Mouse (Mus musculus) G1E (cell line): ENCODE measurements around the gene Kcnq1.

Experiments
- CTCF ChIP-seq: IDR thresholded peaks from 2 replicates; pipeline ENCODE4 v1.5.1; 2012; ENCODE audit warnings: low read depth, low read length, inconsistent platforms, mixed read lengths
- GATA2 ChIP-seq: IDR thresholded peaks from 2 replicates; pipeline ENCODE4 v1.6.1; 2012; ENCODE audit warnings: low read depth, low read length, inconsistent platforms, borderline replicate concordance

DNA sequence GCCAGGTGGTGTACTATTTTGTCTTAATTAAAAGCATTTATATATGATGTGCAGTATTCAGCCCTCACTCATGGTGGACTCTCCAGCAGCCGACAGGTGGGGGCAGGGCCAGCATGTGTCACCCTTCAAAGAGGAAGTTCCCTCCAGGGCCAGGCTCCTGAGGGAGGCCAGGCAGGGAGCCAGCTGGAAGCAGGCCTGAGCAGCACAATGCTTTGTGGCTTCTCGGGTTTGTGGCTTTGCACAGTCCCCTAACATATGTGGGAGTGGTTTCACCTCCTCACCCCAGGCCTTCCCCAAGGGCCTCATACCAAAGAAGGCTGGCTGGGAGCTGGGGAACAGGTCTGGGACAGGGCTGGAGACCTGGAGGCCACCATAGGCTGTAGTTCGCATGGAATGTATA lies 74.6 kb downstream of the Kcnq1 start:
- TF ChIP-seq CTCF: no peak
- no peak for TF ChIP-seq GATA2
